ENCODE assay signal across 18 mouse cellular contexts in the genomic region with DNA sequence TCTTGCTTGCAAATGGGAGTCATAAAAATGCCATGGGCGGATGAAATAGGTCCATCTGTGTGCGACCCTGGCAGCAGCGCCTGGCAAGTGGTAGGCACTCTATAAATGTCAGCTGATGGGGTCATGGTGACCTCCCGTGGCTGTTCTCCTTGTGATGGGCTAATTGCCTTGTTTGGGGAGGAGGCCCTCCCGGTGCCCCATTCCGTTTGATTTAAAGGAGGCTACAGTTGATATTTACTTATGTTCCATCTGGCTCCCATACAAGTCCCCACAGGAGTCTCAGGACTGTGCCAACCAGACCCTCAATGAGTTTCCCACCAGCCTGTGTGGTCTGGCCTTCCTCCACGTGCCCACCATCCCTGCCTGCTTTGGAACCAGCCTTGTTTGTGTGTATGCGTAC.
DNase-seq lines count a peak whose midpoint lies in the region; ATAC-seq lines count a peak whose summit lies in the region.
"Had no signal": no experiment of that assay in that cellular context is flagged by ENCODE, and none has a peak within 500 bp of the region (broad histone marks: within the 10 kb centered on the region; RNA-seq: fewer than 3 reads in every experiment).

No protein-coding gene starts in this region.

- no peak overlapping the region for H3K9ac ChIP-seq in forebrain, embryonic 11.5 days (ENCODE audit: low read length)
- no peak overlapping the region for H3K9ac ChIP-seq in forebrain, embryonic 13.5 days
- no peak overlapping the region for H3K9ac ChIP-seq in embryonic facial prominence, embryonic 15.5 days
- no peak overlapping the region for H3K9ac ChIP-seq in limb, embryonic 15.5 days
- H3K9ac ChIP-seq: heart, embryonic 12.5 days; midbrain, embryonic 13.5 days had no signal

- WGBS in forebrain, embryonic 11.5 days = 84% methylated on average over 8 of the region's 8 CpGs
- WGBS in forebrain, embryonic 13.5 days = 80% methylated on average over 8 of the region's 8 CpGs
- 53% methylated on average over 8 of the region's 8 CpGs for WGBS in embryonic facial prominence, embryonic 15.5 days
- WGBS in limb, embryonic 15.5 days = 26% methylated on average over 8 of the region's 8 CpGs

- DNase-seq in forebrain, embryonic 11.5 days (ENCODE audit: low spot score) = peak; percentile 11
- peak; percentile 11 for DNase-seq in kidney, postnatal 10 days
- DNase-seq in kidney, postnatal 14 days = no peak
- DNase-seq in gastrocnemius, postnatal 25 days = no peak
- DNase-seq: adrenal gland, postnatal 14 days; cerebellum, postnatal 36 days; gastrocnemius, postnatal 10 days; heart, postnatal 4 days; kidney, adult 11 months; right cerebral cortex, postnatal 14 days; thymus, adult 2 months had no signal

- H3K27ac ChIP-seq in forebrain, embryonic 11.5 days (ENCODE audit: low read depth, low read length) = no peak overlapping the region
- no peak overlapping the region for H3K27ac ChIP-seq in forebrain, embryonic 13.5 days
- 0 out of 2 replicates have a peak overlapping the region, but pooled peaks have one; percentile 55 for H3K27ac ChIP-seq in embryonic facial prominence, embryonic 15.5 days (replicated peaks)
- H3K27ac ChIP-seq in limb, embryonic 15.5 days = peak overlapping the region; percentile 72; the same call in 1 of the 2 replicates
- H3K27ac ChIP-seq: midbrain, embryonic 13.5 days had no signal

- H3K9me3 ChIP-seq in forebrain, embryonic 11.5 days (ENCODE audit: control insufficient read depth, low read length) = no peaks in the 10 kb centered on the region; the same call in 1 of the 2 replicates
- H3K9me3 ChIP-seq in forebrain, embryonic 13.5 days (replicated peaks) = no peaks in the 10 kb centered on the region
- no peaks in the 10 kb centered on the region for H3K9me3 ChIP-seq in embryonic facial prominence, embryonic 15.5 days (replicated peaks)
- no peaks in the 10 kb centered on the region for H3K9me3 ChIP-seq in limb, embryonic 15.5 days
- H3K9me3 ChIP-seq: heart, embryonic 12.5 days had no signal

- H3K4me1 ChIP-seq in forebrain, embryonic 11.5 days (replicated peaks; ENCODE audit: control insufficient read depth, insufficient read depth, low read length) = no peaks in the 10 kb centered on the region
- no peaks in the 10 kb centered on the region for H3K4me1 ChIP-seq in forebrain, embryonic 13.5 days
- peaks cover 19% of the 10 kb centered on the region for H3K4me1 ChIP-seq in embryonic facial prominence, embryonic 15.5 days
- peaks cover 21% of the 10 kb centered on the region for H3K4me1 ChIP-seq in limb, embryonic 15.5 days
- H3K4me1 ChIP-seq: heart, embryonic 12.5 days; midbrain, embryonic 13.5 days had no signal

- H3K4me3 ChIP-seq in forebrain, embryonic 11.5 days (ENCODE audit: low read depth, low read length) = no peak overlapping the region
- H3K4me3 ChIP-seq in forebrain, embryonic 13.5 days = no peak overlapping the region
- H3K4me3 ChIP-seq in embryonic facial prominence, embryonic 15.5 days (replicated peaks) = no peak overlapping the region
- no peak overlapping the region for H3K4me3 ChIP-seq in limb, embryonic 15.5 days
- H3K4me3 ChIP-seq: heart, embryonic 12.5 days; midbrain, embryonic 13.5 days had no signal

- H3K27me3 ChIP-seq in forebrain, embryonic 11.5 days (ENCODE audit: control insufficient read depth, insufficient read depth, low read length) = no peaks in the 10 kb centered on the region
- H3K27me3 ChIP-seq in forebrain, embryonic 13.5 days = no peaks in the 10 kb centered on the region
- H3K27me3 ChIP-seq in embryonic facial prominence, embryonic 15.5 days = peaks cover 2% of the 10 kb centered on the region; the same call in 1 of the 2 replicates
- H3K27me3 ChIP-seq in limb, embryonic 15.5 days = no peaks in the 10 kb centered on the region
- H3K27me3 ChIP-seq: heart, embryonic 12.5 days; midbrain, embryonic 13.5 days had no signal

- no peak overlapping the region for H3K4me2 ChIP-seq in forebrain, embryonic 11.5 days (ENCODE audit: low read depth, low read length, severe bottlenecking)
- H3K4me2 ChIP-seq in forebrain, embryonic 13.5 days = no peak overlapping the region
- H3K4me2 ChIP-seq in embryonic facial prominence, embryonic 15.5 days (replicated peaks) = no peak overlapping the region
- no peak overlapping the region for H3K4me2 ChIP-seq in limb, embryonic 15.5 days
- H3K4me2 ChIP-seq: heart, embryonic 12.5 days; midbrain, embryonic 13.5 days had no signal

- ATAC-seq in forebrain, embryonic 11.5 days (replicated peaks; ENCODE audit: low FRiP score) = no peak
- ATAC-seq in forebrain, embryonic 13.5 days = no peak
- peak; percentile 51; the same call in 1 of the 2 replicates for ATAC-seq in embryonic facial prominence, embryonic 15.5 days (ENCODE audit: insufficient number of reproducible peaks, low FRiP score, low TSS enrichment, low read depth)
- ATAC-seq in limb, embryonic 15.5 days (ENCODE audit: insufficient number of reproducible peaks, low FRiP score, low TSS enrichment, low read depth) = no peak; the same call in 1 of the 2 replicates
- no peak for ATAC-seq in CD4-positive, CD25-positive, alpha-beta regulatory T cell, adult 4 months
- ATAC-seq: midbrain, embryonic 13.5 days had no signal

- H3K36me3 ChIP-seq in forebrain, embryonic 11.5 days (ENCODE audit: control insufficient read depth, insufficient read depth, low read length) = no peaks in the 10 kb centered on the region
- no peaks in the 10 kb centered on the region for H3K36me3 ChIP-seq in forebrain, embryonic 13.5 days (ENCODE audit: poor library complexity, severe bottlenecking)
- H3K36me3 ChIP-seq in embryonic facial prominence, embryonic 15.5 days = no peaks in the 10 kb centered on the region
- H3K36me3 ChIP-seq in limb, embryonic 15.5 days = no peaks in the 10 kb centered on the region
- H3K36me3 ChIP-seq: G1E; heart, embryonic 12.5 days; midbrain, embryonic 13.5 days had no signal

Comparison
In these comparisons a context has a peak if more than half of its experiments do, and no peak if none do; other contexts are left out.
1. DNase-seq: peak in forebrain, embryonic 11.5 days (single experiment) and kidney, postnatal 10 days (single experiment); none in kidney, postnatal 14 days (single experiment) and gastrocnemius, postnatal 25 days (single experiment).
2. H3K27ac ChIP-seq: peak in embryonic facial prominence, embryonic 15.5 days (single experiment) and limb, embryonic 15.5 days (single experiment); none in forebrain, embryonic 11.5 days (single experiment) and forebrain, embryonic 13.5 days (single experiment).